Mouse (Mus musculus) forebrain, embryonic 12.5 days (tissue): Measurements from ENCODE around the gene Esp31. TPM values are rescaled to one million over a fixed set of nuclear protein-coding genes. Genes with fewer than 3 reads are reported as not detected.

Experiments used
- ATAC-seq: fragments of 200-750 bp; cut with Nextera tagmentation; 2 replicates; pipeline ENCODE4 v1.8.0; 2017; ENCODE audit warnings: moderate TSS enrichment; ENCODE audit not compliant: low FRiP score
- H3K27ac ChIP-seq: fragments of 300-500 bp; sonication (generic); 2 replicates; pipeline ENCODE4 v1.5.1; 2016; ENCODE audit warnings: mild to moderate bottlenecking
- H3K27me3 ChIP-seq: fragments of 300-500 bp; sonication (generic); 2 replicates; pipeline ENCODE4 v1.6.1; 2016; ENCODE audit warnings: mild to moderate bottlenecking
- H3K36me3 ChIP-seq: fragments of 300-500 bp; sonication (generic); replicated peaks from 2 replicates; pipeline ENCODE4 v1.6.1; 2016; ENCODE audit warnings: mild to moderate bottlenecking
- H3K4me1 ChIP-seq: fragments of 300-500 bp; sonication (generic); 2 replicates; pipeline ENCODE4 v1.6.1; 2016
- H3K4me2 ChIP-seq: fragments of 300-500 bp; sonication (generic); 2 replicates; pipeline ENCODE4 v1.6.1; 2016; ENCODE audit warnings: mild to moderate bottlenecking, moderate library complexity
- H3K4me3 ChIP-seq: fragments of 300-500 bp; sonication (generic); replicated peaks from 2 replicates; pipeline ENCODE4 v1.5.1; 2016; ENCODE audit warnings: mild to moderate bottlenecking
- H3K9ac ChIP-seq: fragments of 300-500 bp; sonication (generic); 2 replicates; pipeline ENCODE4 v1.6.1; 2016; ENCODE audit warnings: mild to moderate bottlenecking
- H3K9me3 ChIP-seq: fragments of 300-500 bp; sonication (generic); 2 replicates; pipeline ENCODE4 v1.6.1; 2016
- WGBS: fragments of 180-500 bp; shearing (Covaris S2); methylation state at CpG from one replicate; pipeline ENCODE4 v1.1.7; 2016; 5-methylcytosine and 5-hydroxymethylcytosine counted together
- polyA plus RNA-seq: library from polyadenylated mRNA; unstranded; fragments of >200 nt; fragmentation: Nextera tagmentation; extraction: Ambion mirVana; gene quantifications from 2 replicates; pipeline ENCODE4 v1.2.1, GENCODE M21; 2016

Esp31 gene
- not detected in 2 replicates for polyA plus RNA-seq

- 81% methylated on average over 2 of the region's 2 CpGs for WGBS
- no peaks in the 10 kb centered on the region for H3K4me1 ChIP-seq
- H3K9me3 ChIP-seq: peaks cover 9% of the 10 kb centered on the region
- no peak for ATAC-seq
- H3K36me3 ChIP-seq: no peaks in the 10 kb centered on the region
- H3K27ac ChIP-seq: no peak within 1 kb of the TSS
- H3K4me2 ChIP-seq: no peak within 1 kb of the TSS
- no peaks in the 10 kb centered on the region for H3K27me3 ChIP-seq
- no peak within 1 kb of the TSS for H3K9ac ChIP-seq
- no peak within 1 kb of the TSS for H3K4me3 ChIP-seq
These were observed at the start of gene Esp31 for GRCm38 (mm10) chr17:38639147-38639546. Gene Esp31, plus strand, starts transcription at chr17:38639447.

Other genes starting within 250 kb of the Esp31 start
- not detected in 2 replicates for gene Esp36, start 219.3 kb upstream of the Esp31 start, polyA plus RNA-seq
- not detected in 2 replicates for gene Esp34, start 85.3 kb upstream of the Esp31 start, polyA plus RNA-seq